Mouse (Mus musculus) forebrain, embryonic 11.5 days (tissue): ENCODE data around the gene Bmper. TPM values are rescaled to one million over a fixed set of nuclear protein-coding genes. Genes with fewer than 3 reads are reported as not detected.

ENCODE experiments used
- ATAC-seq: fragments of 200-750 bp; cut with Nextera tagmentation; replicated peaks from 2 replicates; pipeline ENCODE4 v1.8.0; 2017; ENCODE audit warnings: moderate TSS enrichment; ENCODE audit not compliant: low FRiP score
- DNase-seq: peaks from one replicate; pipeline ENCODE4 v3.0.0-alpha.2; 2017; ENCODE audit warnings: low spot score
- H3K27ac ChIP-seq: fragments of 300-500 bp; sonication (generic); 2 replicates; pipeline ENCODE4 v1.5.1; 2014; ENCODE audit warnings: low read depth, low read length
- H3K27me3 ChIP-seq: fragments of 300-500 bp; sonication (generic); 2 replicates; pipeline ENCODE4 v1.6.1; 2014; ENCODE audit warnings: mild to moderate bottlenecking, low read length, mixed read lengths; ENCODE audit not compliant: control insufficient read depth, insufficient read depth
- H3K36me3 ChIP-seq: fragments of 300-500 bp; sonication (generic); 2 replicates; pipeline ENCODE4 v1.6.1; 2014; ENCODE audit warnings: mild to moderate bottlenecking, low read length, moderate library complexity, mixed read lengths; ENCODE audit not compliant: control insufficient read depth, insufficient read depth
- H3K4me1 ChIP-seq: fragments of 300-500 bp; sonication (generic); replicated peaks from 2 replicates; pipeline ENCODE4 v1.6.1; 2014; ENCODE audit warnings: low read length, mixed read lengths; ENCODE audit not compliant: control insufficient read depth, insufficient read depth
- H3K4me2 ChIP-seq: fragments of 300-500 bp; sonication (generic); 2 replicates; pipeline ENCODE4 v1.6.1; 2014; ENCODE audit warnings: low read depth, mild to moderate bottlenecking, low read length, moderate library complexity, mixed read lengths; ENCODE audit not compliant: severe bottlenecking
- H3K4me3 ChIP-seq: fragments of 300-500 bp; sonication (generic); 2 replicates; pipeline ENCODE4 v1.5.1; 2014; ENCODE audit warnings: low read depth, low read length
- H3K9ac ChIP-seq: fragments of 300-500 bp; sonication (generic); 2 replicates; pipeline ENCODE4 v1.6.1; 2014; ENCODE audit warnings: low read length
- H3K9me3 ChIP-seq: fragments of 300-500 bp; sonication (generic); 2 replicates; pipeline ENCODE4 v1.6.1; 2016; ENCODE audit warnings: low read length, mixed read lengths; ENCODE audit not compliant: control insufficient read depth
- WGBS: fragments of 180-500 bp; shearing (Covaris S2); extraction: QIAGEN DNeasy Blood & Tissue Kit; methylation state at CpG from one replicate; pipeline ENCODE4 v1.1.7; 2014; 5-methylcytosine and 5-hydroxymethylcytosine counted together
- polyA plus RNA-seq: library from polyadenylated mRNA; unstranded; fragments of >200 nt; fragmentation: Nextera tagmentation; extraction: Ambion mirVana; gene quantifications from 2 replicates; pipeline ENCODE4 v1.2.1, GENCODE M21; 2014

Gene Bmper
- polyA plus RNA-seq, 1 experiment from 2014 or later = 8.5 TPM

GRCm38 (mm10) chr9:23394652-23395317 lies 171.9 kb downstream of the Bmper start:
- 78% methylated on average over 6 of the region's 6 CpGs for WGBS
- no peak for DNase-seq

GRCm38 (mm10) chr9:23396186-23396585 lies 173.3 kb downstream of the Bmper start:
- no peaks in the 10 kb centered on the region for H3K36me3 ChIP-seq
- no peak overlapping the region for H3K27ac ChIP-seq
- no peaks in the 10 kb centered on the region for H3K27me3 ChIP-seq
- no peak overlapping the region for H3K4me3 ChIP-seq
- 87% methylated on average over 7 of the region's 7 CpGs for WGBS
- H3K9ac ChIP-seq = no peak overlapping the region
- no peak overlapping the region for H3K4me2 ChIP-seq
- no peak for DNase-seq
- no peaks in the 10 kb centered on the region for H3K9me3 ChIP-seq
- no peak for ATAC-seq
- no peaks in the 10 kb centered on the region for H3K4me1 ChIP-seq

More at GRCm38 (mm10) chr9:23394652-23395317, 171.9 kb downstream of the Bmper start:
- Histone ChIP-seq H3K27ac (no peak overlapping the region), H3K4me1 (no peaks in the 10 kb centered on the region), H3K36me3 (no peaks in the 10 kb centered on the region), H3K4me2 (no peak overlapping the region), H3K9me3 (no peaks in the 10 kb centered on the region), H3K9ac (no peak overlapping the region), H3K4me3 (no peak overlapping the region), H3K27me3 (no peaks in the 10 kb centered on the region)
- no peak for ATAC-seq

DNA sequence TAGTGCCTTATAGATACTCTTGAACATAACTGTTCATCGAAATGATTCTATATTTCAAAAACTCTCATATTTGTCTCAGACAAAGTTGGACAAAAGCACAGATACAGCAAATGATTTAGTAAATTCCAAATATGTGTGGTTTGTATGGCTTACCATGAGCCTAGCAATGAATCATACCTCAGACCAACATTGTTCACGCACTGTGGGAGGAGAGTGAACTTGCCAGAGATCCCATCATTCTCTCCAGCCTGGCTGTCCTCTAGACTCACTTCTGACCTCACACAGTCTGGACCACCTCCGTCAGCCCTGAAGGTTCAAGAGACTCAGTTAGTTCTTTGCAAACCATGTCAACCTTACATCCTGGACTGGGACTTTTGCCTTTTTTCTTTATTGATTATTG lies 175.0 kb downstream of the Bmper start:
- Histone ChIP-seq H3K4me2 (no peak overlapping the region), H3K27ac (no peak overlapping the region), H3K9me3 (no peaks in the 10 kb centered on the region), H3K27me3 (no peaks in the 10 kb centered on the region), H3K36me3 (no peaks in the 10 kb centered on the region), H3K4me3 (no peak overlapping the region), H3K4me1 (no peaks in the 10 kb centered on the region), H3K9ac (no peak overlapping the region)
- DNase-seq = no peak
- WGBS = 96% methylated on average over 3 of the region's 3 CpGs
- ATAC-seq = no peak

- H3K27ac ChIP-seq = no peak overlapping the region
- no peak overlapping the region for H3K4me2 ChIP-seq
- H3K4me1 ChIP-seq = no peaks in the 10 kb centered on the region
- no peaks in the 10 kb centered on the region for H3K9me3 ChIP-seq
- H3K4me3 ChIP-seq = no peak overlapping the region
- WGBS = 77% methylated on average over 6 of the region's 6 CpGs
- ATAC-seq = no peak
- no peak for DNase-seq
- H3K9ac ChIP-seq = no peak overlapping the region; the same call in 1 of the 2 replicates
- H3K27me3 ChIP-seq = no peaks in the 10 kb centered on the region
- H3K36me3 ChIP-seq = no peaks in the 10 kb centered on the region
Observed at GRCm38 (mm10) chr9:23399638-23400284, 176.9 kb downstream of the Bmper start.

- 79% methylated on average over 6 of the region's 6 CpGs for WGBS
- no peaks in the 10 kb centered on the region for H3K36me3 ChIP-seq
- H3K9ac ChIP-seq = no peak overlapping the region
- no peak overlapping the region for H3K27ac ChIP-seq
- no peaks in the 10 kb centered on the region for H3K27me3 ChIP-seq
- ATAC-seq = no peak
- no peak overlapping the region for H3K4me2 ChIP-seq
- no peaks in the 10 kb centered on the region for H3K4me1 ChIP-seq
- H3K9me3 ChIP-seq = no peaks in the 10 kb centered on the region
- DNase-seq = no peak
- no peak overlapping the region for H3K4me3 ChIP-seq
Observed at GRCm38 (mm10) chr9:23407416-23407815, 184.5 kb downstream of the Bmper start.

GRCm38 (mm10) chr9:23407935-23408781 lies 185.3 kb downstream of the Bmper start:
- ATAC-seq (no peak), DNase-seq (no peak)
- Histone ChIP-seq H3K9me3 (no peaks in the 10 kb centered on the region), H3K27ac (no peak overlapping the region), H3K9ac (no peak overlapping the region), H3K4me2 (no peak overlapping the region), H3K4me1 (no peaks in the 10 kb centered on the region), H3K4me3 (no peak overlapping the region), H3K36me3 (no peaks in the 10 kb centered on the region), H3K27me3 (no peaks in the 10 kb centered on the region)
- WGBS = 41% methylated on average over 3 of the region's 3 CpGs

GRCm38 (mm10) chr9:23410567-23410966 lies 187.7 kb downstream of the Bmper start:
- no peak for ATAC-seq
- DNase-seq = no peak
- Histone ChIP-seq H3K4me2 (no peak overlapping the region), H3K4me3 (no peak overlapping the region), H3K27ac (no peak overlapping the region), H3K9ac (no peak overlapping the region), H3K4me1 (no peaks in the 10 kb centered on the region), H3K36me3 (no peaks in the 10 kb centered on the region), H3K27me3 (no peaks in the 10 kb centered on the region), H3K9me3 (no peaks in the 10 kb centered on the region)
- WGBS = 83% methylated on average over 2 of the region's 2 CpGs

DNA sequence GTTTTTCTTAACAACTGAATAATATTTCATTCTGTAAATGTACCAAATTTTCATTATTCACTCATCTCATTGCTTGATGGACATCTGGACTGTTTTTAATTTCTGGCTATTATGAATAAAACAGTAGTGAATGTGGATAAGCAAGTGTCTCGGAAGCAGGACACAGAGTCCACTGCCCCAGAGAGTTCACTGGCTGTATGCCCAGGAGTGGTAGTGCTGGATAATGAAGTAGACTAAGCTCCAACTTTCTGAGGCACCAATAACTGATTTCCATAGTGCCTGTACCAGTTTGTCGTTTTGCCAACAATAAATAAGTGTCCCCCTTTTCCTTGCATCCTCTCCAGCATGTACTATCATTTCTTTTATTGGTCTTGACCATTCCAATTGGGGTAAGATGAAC lies 190.1 kb downstream of the Bmper start:
- no peak for ATAC-seq
- no peak overlapping the region for H3K4me2 ChIP-seq
- no peak overlapping the region for H3K27ac ChIP-seq
- no peak for DNase-seq
- no peaks in the 10 kb centered on the region for H3K4me1 ChIP-seq
- no peaks in the 10 kb centered on the region for H3K27me3 ChIP-seq
- H3K9me3 ChIP-seq = no peaks in the 10 kb centered on the region; the same call in 1 of the 2 replicates
- H3K36me3 ChIP-seq = no peaks in the 10 kb centered on the region
- H3K4me3 ChIP-seq = no peak overlapping the region
- 88% methylated on average over 2 of the region's 2 CpGs for WGBS
- no peak overlapping the region for H3K9ac ChIP-seq
